Mouse (Mus musculus) liver, embryonic 16.5 days (tissue): Measurements from ENCODE around the gene Nanos2. TPM values are rescaled to one million over a fixed set of nuclear protein-coding genes. Genes with fewer than 3 reads are reported as not detected.

Experiments
- ATAC-seq: fragments of 200-750 bp; cut with Nextera tagmentation; 2 replicates; pipeline ENCODE4 v1.8.0; 2017; ENCODE audit warnings: low read depth, mild to moderate bottlenecking, moderate number of reproducible peaks, moderate library complexity
- H3K27ac ChIP-seq: fragments of 300-500 bp; sonication (generic); 2 replicates; pipeline ENCODE4 v1.5.1; 2014; ENCODE audit warnings: mild to moderate bottlenecking, low read length
- H3K27me3 ChIP-seq: fragments of 300-500 bp; sonication (generic); 2 replicates; pipeline ENCODE4 v1.6.1; 2014; ENCODE audit warnings: low read depth, low read length, mixed read lengths; ENCODE audit not compliant: control insufficient read depth, insufficient read depth
- H3K36me3 ChIP-seq: fragments of 300-500 bp; sonication (generic); 2 replicates; pipeline ENCODE4 v1.6.1; 2014; ENCODE audit warnings: mild to moderate bottlenecking; ENCODE audit not compliant: control insufficient read depth, insufficient read depth
- H3K4me1 ChIP-seq: fragments of 300-500 bp; sonication (generic); 2 replicates; pipeline ENCODE4 v1.6.1; 2014; ENCODE audit warnings: low read depth, low read length, mixed read lengths; ENCODE audit not compliant: control insufficient read depth
- H3K4me2 ChIP-seq: fragments of 300-500 bp; sonication (generic); 2 replicates; pipeline ENCODE4 v1.6.1; 2014; ENCODE audit warnings: low read depth, low read length, mixed read lengths
- H3K4me3 ChIP-seq: fragments of 300-500 bp; sonication (generic); 2 replicates; pipeline ENCODE4 v1.5.1; 2014; ENCODE audit warnings: low read depth, mild to moderate bottlenecking, low read length
- H3K9ac ChIP-seq: fragments of 300-500 bp; sonication (generic); 2 replicates; pipeline ENCODE4 v1.6.1; 2014; ENCODE audit warnings: low read depth, low read length
- H3K9me3 ChIP-seq: fragments of 300-500 bp; sonication (generic); replicated peaks from 2 replicates; pipeline ENCODE4 v1.6.1; 2016; ENCODE audit warnings: low read length; ENCODE audit not compliant: control insufficient read depth
- WGBS: fragments of 180-500 bp; shearing (Covaris S2); extraction: QIAGEN DNeasy Blood & Tissue Kit; methylation state at CpG from one replicate; pipeline ENCODE4 v1.1.7; 2014; ENCODE audit not compliant: insufficient replicate concordance; 5-methylcytosine and 5-hydroxymethylcytosine counted together
- polyA plus RNA-seq: library from polyadenylated mRNA; unstranded; fragments of >200 nt; fragmentation: Nextera tagmentation; extraction: Ambion mirVana; gene quantifications from 2 replicates; pipeline ENCODE4 v1.2.1, GENCODE M21; 2015

Gene Nanos2
- polyA plus RNA-seq, 1 experiment from 2014 or later: not detected

GRCm38 (mm10) chr7:19021048-19021447, 33.8 kb downstream of the Nanos2 start:
- peaks cover 19% of the 10 kb centered on the region for H3K4me1 ChIP-seq
- no peaks in the 10 kb centered on the region for H3K36me3 ChIP-seq
- 0 out of 2 replicates have a peak overlapping the region, but pooled peaks have one; percentile 33 for H3K27ac ChIP-seq
- H3K9me3 ChIP-seq: no peaks in the 10 kb centered on the region
- no peak for ATAC-seq
- 7% methylated on average over 8 of the region's 8 CpGs for WGBS
- H3K9ac ChIP-seq: peak overlapping the region; percentile 29
- peak overlapping the region; percentile 93 for H3K4me3 ChIP-seq
- peak overlapping the region; percentile 38 for H3K4me2 ChIP-seq
- peaks cover 38% of the 10 kb centered on the region for H3K27me3 ChIP-seq

- 0 out of 2 replicates have a peak overlapping the region, but pooled peaks have one; percentile 17 for H3K27ac ChIP-seq
- H3K27me3 ChIP-seq: peaks cover 38% of the 10 kb centered on the region
- peak overlapping the region; percentile 58; the same call in 1 of the 2 replicates for H3K9ac ChIP-seq
- peaks cover 27% of the 10 kb centered on the region for H3K4me1 ChIP-seq
- H3K4me2 ChIP-seq: peak overlapping the region; percentile 38; the same call in 1 of the 2 replicates
- whole genome bisulfite sequencing: 37% methylated on average over 18 of the region's 18 CpGs
- no peak for ATAC-seq
- no peaks in the 10 kb centered on the region for H3K9me3 ChIP-seq
- no peaks in the 10 kb centered on the region for H3K36me3 ChIP-seq
- peak overlapping the region; percentile 93 for H3K4me3 ChIP-seq
Observed at GRCm38 (mm10) chr7:19022189-19022958, 35.2 kb downstream of the Nanos2 start.

DNA sequence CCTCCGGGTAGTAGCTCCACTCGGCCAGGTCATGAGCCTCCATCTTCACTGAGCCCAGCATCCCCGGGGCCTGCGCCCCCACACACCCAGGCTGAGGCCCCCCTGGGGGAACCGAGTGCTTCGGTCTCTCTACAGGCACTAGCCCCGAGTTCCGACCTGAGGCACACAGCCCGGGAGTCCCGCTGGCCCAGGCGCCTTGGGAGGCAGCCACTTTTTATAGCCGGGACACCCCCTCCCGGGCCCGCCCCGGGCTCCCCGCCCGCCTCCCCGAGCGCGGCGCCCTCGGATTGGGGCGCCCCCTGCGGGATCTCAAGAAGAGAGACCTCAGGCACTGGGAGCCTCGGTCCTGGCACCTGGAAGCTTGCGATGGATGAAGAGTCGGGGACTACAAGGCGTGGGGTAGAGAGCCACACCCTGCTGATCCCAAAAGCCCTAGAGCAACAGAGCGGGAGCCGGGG, 36.2 kb downstream of the Nanos2 start, which contains the start of gene Foxa3:
TSS of gene Foxa3 (minus strand) at position 182 of the 458 bp plus-strand sequence.
- peak within 1 kb of the TSS; percentile 93 for H3K4me3 ChIP-seq
- H3K4me2 ChIP-seq: peak within 1 kb of the TSS; percentile 82
- ATAC-seq: peak; percentile 49
- peaks cover 38% of the 10 kb centered on the region for H3K27me3 ChIP-seq
- H3K9me3 ChIP-seq: no peaks in the 10 kb centered on the region
- 2% methylated on average over 30 of the region's 30 CpGs for WGBS
- H3K27ac ChIP-seq: peak within 1 kb of the TSS; percentile 64
- H3K4me1 ChIP-seq: peaks cover 29% of the 10 kb centered on the region
- H3K36me3 ChIP-seq: no peaks in the 10 kb centered on the region
- H3K9ac ChIP-seq: peak within 1 kb of the TSS; percentile 93

DNA sequence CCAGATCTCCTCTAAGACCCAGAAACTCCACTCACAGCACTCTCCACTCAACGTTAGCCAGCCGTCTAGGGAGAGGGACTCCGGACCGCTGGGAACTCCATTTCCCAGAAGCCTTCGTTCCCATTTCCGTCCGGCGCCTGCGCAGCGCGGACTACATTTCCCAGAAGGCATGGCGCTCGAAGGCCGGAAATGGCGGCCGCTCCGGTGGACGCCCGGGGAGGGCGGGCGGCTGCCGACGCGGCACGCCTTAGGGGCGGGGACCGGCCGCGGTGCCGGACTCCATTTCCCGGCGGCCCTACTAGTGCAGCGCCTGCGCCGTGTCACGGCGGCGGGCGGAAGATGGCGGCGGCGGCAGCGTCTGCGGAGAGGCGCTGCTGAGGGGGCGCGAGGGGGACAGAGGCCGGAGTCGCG, 36.9 kb downstream of the Nanos2 start, which contains the start of gene Sympk:
TSS of gene Sympk (plus strand) at position 282 of the 411 bp plus-strand sequence.
- peak within 1 kb of the TSS; percentile 93 for H3K4me3 ChIP-seq
- H3K27ac ChIP-seq: peak within 1 kb of the TSS; percentile 64
- H3K9me3 ChIP-seq: no peaks in the 10 kb centered on the region
- H3K9ac ChIP-seq: peak within 1 kb of the TSS; percentile 93
- peak within 1 kb of the TSS; percentile 82 for H3K4me2 ChIP-seq
- H3K36me3 ChIP-seq: peaks cover 2% of the 10 kb centered on the region; the same call in 1 of the 2 replicates
- peak; percentile 93 for ATAC-seq
- peaks cover 38% of the 10 kb centered on the region for H3K27me3 ChIP-seq
- peaks cover 29% of the 10 kb centered on the region for H3K4me1 ChIP-seq
- WGBS: 0% methylated on average over 48 of the region's 50 CpGs

- Histone ChIP-seq H3K36me3 (peaks cover 8% of the 10 kb centered on the region), H3K9ac (peak overlapping the region; percentile 93), H3K27me3 (peaks cover 35% of the 10 kb centered on the region), H3K27ac (peak overlapping the region; percentile 64), H3K9me3 (no peaks in the 10 kb centered on the region), H3K4me1 (peaks cover 29% of the 10 kb centered on the region), H3K4me2 (peak overlapping the region; percentile 82), H3K4me3 (peak overlapping the region; percentile 93)
- under 1% methylated on average over 33 of the region's 36 CpGs for WGBS
- ATAC-seq: peak; percentile 32
Observed at GRCm38 (mm10) chr7:19024581-19025255, 37.5 kb downstream of the Nanos2 start.

DNA sequence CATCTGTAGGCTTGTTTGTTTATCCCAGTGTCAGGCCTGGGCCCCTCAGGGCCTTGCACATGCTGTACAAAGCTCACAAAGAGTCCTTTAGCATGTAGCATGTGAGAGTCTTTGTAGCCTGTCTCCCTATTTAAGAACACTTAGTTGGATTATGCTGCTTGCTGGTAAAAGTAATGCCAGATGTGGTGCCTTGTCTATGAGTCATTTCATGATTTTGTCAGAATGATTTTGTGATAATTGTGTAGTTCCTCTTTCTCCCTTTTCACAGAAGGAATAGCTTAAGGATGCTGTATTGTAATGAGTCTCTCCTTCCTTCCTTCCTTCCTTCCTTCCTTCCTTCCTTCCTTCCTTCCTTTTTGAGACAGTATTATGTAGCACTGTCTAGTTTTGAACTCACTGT, 40.9 kb downstream of the Nanos2 start:
- peaks cover 21% of the 10 kb centered on the region for H3K36me3 ChIP-seq
- ATAC-seq: no peak

DNA sequence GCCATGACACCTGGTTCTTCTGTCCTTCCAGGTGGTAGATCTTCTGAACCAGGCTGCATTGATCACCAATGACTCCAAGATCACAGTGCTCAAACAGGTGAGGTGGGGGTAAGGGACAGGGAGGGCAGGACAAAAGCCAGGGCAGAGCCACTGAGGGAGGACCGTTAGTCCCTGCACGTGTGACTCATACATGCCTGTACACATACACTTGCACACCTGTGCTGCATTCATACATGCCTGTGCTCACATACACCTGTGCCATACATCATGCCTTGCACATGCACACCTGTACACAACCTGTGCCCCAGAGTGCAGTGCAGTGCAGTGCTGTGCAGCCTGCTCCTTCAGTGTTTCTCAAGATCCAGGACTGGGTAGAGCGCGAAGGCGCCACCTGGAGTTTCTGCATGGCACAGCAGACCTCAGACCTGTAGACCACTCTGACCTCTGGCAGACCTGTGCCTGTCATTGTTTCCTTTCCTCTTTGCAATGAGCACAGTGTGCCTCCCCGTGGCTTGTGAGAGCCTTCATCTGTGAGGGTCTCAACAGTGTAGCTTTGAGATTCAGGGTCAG, 42.0 kb downstream of the Nanos2 start:
- no peaks in the 10 kb centered on the region for H3K27me3 ChIP-seq
- no peak overlapping the region for H3K9ac ChIP-seq
- H3K4me2 ChIP-seq: no peak overlapping the region
- 63% methylated on average over 6 of the region's 6 CpGs for WGBS
- H3K4me3 ChIP-seq: no peak overlapping the region
- H3K36me3 ChIP-seq: peaks cover 22% of the 10 kb centered on the region
- no peak overlapping the region for H3K27ac ChIP-seq
- ATAC-seq: no peak
- peaks cover 23% of the 10 kb centered on the region for H3K4me1 ChIP-seq
- H3K9me3 ChIP-seq: no peaks in the 10 kb centered on the region

More for the DNA sequence above, 40.9 kb downstream of the Nanos2 start:
- Histone ChIP-seq H3K27me3 (peaks cover 7% of the 10 kb centered on the region), H3K4me2 (no peak overlapping the region), H3K4me3 (no peak overlapping the region), H3K4me1 (peaks cover 29% of the 10 kb centered on the region), H3K9ac (no peak overlapping the region), H3K9me3 (no peaks in the 10 kb centered on the region), H3K27ac (no peak overlapping the region)

GRCm38 (mm10) chr7:19031641-19032040, 44.4 kb downstream of the Nanos2 start:
- no peak for ATAC-seq
- WGBS: 73% methylated on average over 4 of the region's 4 CpGs
- Histone ChIP-seq H3K27ac (no peak overlapping the region), H3K9ac (no peak overlapping the region), H3K4me1 (peaks cover 4% of the 10 kb centered on the region), H3K4me3 (no peak overlapping the region), H3K4me2 (no peak overlapping the region), H3K36me3 (peaks cover 33% of the 10 kb centered on the region), H3K27me3 (no peaks in the 10 kb centered on the region), H3K9me3 (no peaks in the 10 kb centered on the region)
